Mouse (Mus musculus) E14TG2a.4 (cell line): ENCODE measurements around the gene Npb.

Source experiments
- CTCF ChIP-seq: conservative IDR thresholded peaks from 2 replicates; pipeline ENCODE4 v1.5.1; 2014; ENCODE audit warnings: low read length
- POU5F1 ChIP-seq: IDR thresholded peaks from 2 replicates; pipeline ENCODE4 v1.6.1; 2014; ENCODE audit warnings: low read length, borderline replicate concordance

- TF ChIP-seq CTCF (no peak), POU5F1 (no peak)
Observed at GRCm38 (mm10) chr11:120657301-120657700, 49.0 kb downstream of the Npb start.
